11 mouse cellular contexts compared by ENCODE assay signal in the genomic region with DNA sequence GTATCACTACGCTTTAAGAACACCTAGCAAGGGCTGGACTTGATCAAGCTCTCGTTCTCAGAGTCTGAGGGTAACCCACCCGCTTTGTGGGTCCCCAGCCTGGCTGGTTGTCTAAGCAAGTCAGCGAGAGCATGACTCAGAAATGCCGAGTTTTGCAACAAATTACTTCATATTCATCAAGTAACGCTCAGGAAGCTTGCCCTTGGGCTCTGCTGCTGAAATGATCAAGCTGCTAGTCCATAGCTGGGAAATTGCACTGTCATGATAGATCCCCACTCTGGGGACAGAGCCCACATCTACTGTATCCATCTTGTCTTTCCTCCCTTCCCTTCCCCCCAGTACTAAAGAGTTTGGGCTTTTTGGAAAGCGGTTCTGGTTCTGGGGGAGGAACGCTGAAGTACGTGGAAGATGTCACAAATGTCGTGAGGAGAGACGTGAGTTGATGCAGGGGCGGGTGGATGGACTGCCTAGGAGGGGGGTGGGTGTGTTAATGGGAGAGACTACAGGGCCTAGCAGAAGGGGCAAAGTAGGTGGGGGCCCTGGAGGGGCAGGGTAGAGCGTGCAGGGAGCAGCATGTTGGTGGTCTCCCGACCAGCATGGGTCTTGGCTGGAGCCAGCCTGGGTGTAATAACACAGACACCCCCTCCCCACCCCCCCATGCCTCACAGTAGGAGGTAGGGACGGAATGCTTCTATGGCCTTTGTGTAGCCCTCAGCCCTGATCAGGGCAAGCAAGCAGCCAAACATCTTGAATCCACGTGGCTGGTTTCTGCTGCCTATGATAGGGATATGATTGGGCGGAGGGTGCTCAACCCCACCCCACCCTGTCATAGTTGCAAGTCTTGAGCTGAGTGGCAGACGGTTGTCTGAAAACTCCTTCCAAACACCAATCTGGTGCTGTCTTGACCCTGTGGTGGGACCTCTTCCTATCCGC. TPM values are rescaled to one million over a fixed set of nuclear protein-coding genes. Genes with fewer than 3 reads are reported as not detected.
DNase-seq lines count a peak whose midpoint lies in the region; ATAC-seq and TF ChIP-seq lines count a peak whose summit lies in the region.
"Had no signal": no experiment of that assay in that cellular context is flagged by ENCODE, and none has a peak within 500 bp of the region (broad histone marks: within the 10 kb centered on the region; RNA-seq: fewer than 3 reads in every experiment).

No protein-coding gene starts in this region.

- no peaks in the 10 kb centered on the region for H3K9me3 ChIP-seq in embryonic facial prominence, embryonic 13.5 days
- H3K9me3 ChIP-seq: midbrain, embryonic 15.5 days had no signal

- ATAC-seq in embryonic facial prominence, embryonic 13.5 days (ENCODE audit: insufficient number of reproducible peaks, insufficient read depth, low FRiP score, low TSS enrichment, low read depth): 0 out of 2 replicates have a peak, but pooled peaks have one; percentile 43
- ATAC-seq: midbrain, embryonic 15.5 days had no signal

- H3K27ac ChIP-seq in embryonic facial prominence, embryonic 13.5 days: no peak overlapping the region
- H3K27ac ChIP-seq: midbrain, embryonic 15.5 days had no signal

- DNase-seq in urinary bladder, postnatal 25 days (ENCODE audit: low spot score): peak; percentile 36
- DNase-seq in urinary bladder, postnatal 10 days (ENCODE audit: low spot score): no peak
- DNase-seq in lung, adult 2 months: peak; percentile 23
- peak; percentile 25 to 50 for DNase-seq in urinary bladder, postnatal 36 days (ENCODE audit: low spot score in 2 of 2)
- no peak for DNase-seq in left cerebral cortex, adult 18-20 months (ENCODE audit: low spot score in 2 of 2)
- DNase-seq in retina, postnatal 1 day: no peak
- DNase-seq in thymus, postnatal 36 days: no peak
- DNase-seq: right cerebral cortex, postnatal 25 days had no signal

- no peak overlapping the region for H3K4me3 ChIP-seq in embryonic facial prominence, embryonic 13.5 days
- no peak overlapping the region for H3K4me3 ChIP-seq in lung, adult 2 months (replicated peaks; ENCODE audit: extremely low read depth, low read depth, low read length)
- H3K4me3 ChIP-seq: erythroblast, embryonic 14.5 days; midbrain, embryonic 15.5 days had no signal

- no peaks in the 10 kb centered on the region for H3K36me3 ChIP-seq in embryonic facial prominence, embryonic 13.5 days
- H3K36me3 ChIP-seq: midbrain, embryonic 15.5 days had no signal

- WGBS in embryonic facial prominence, embryonic 13.5 days: 54% methylated on average over 19 of the region's 19 CpGs
- WGBS in lung, adult 2 months: 56% methylated on average over 19 of the region's 19 CpGs

- no peak for TF ChIP-seq POLR2A in lung, adult 2 months (IDR thresholded peaks at IDR 0.05; ENCODE audit: borderline replicate concordance, extremely low read depth, low read depth, low read length)

- H3K4me1 ChIP-seq in embryonic facial prominence, embryonic 13.5 days: peaks cover 10% of the 10 kb centered on the region; the same call in 1 of the 2 replicates
- no peaks in the 10 kb centered on the region for H3K4me1 ChIP-seq in lung, adult 2 months (ENCODE audit: control insufficient read depth, insufficient read depth, low read length)
- H3K4me1 ChIP-seq: midbrain, embryonic 15.5 days had no signal

- TF ChIP-seq CTCF in lung, adult 2 months (IDR thresholded peaks at IDR 0.05; ENCODE audit: insufficient read depth, low read length): no peak

- H3K9ac ChIP-seq in embryonic facial prominence, embryonic 13.5 days: no peak overlapping the region
- H3K9ac ChIP-seq: midbrain, embryonic 15.5 days had no signal

- H3K27me3 ChIP-seq in embryonic facial prominence, embryonic 13.5 days: no peaks in the 10 kb centered on the region; the same call in 1 of the 2 replicates
- H3K27me3 ChIP-seq: midbrain, embryonic 15.5 days had no signal

- no peak overlapping the region for H3K4me2 ChIP-seq in embryonic facial prominence, embryonic 13.5 days
- H3K4me2 ChIP-seq: midbrain, embryonic 15.5 days had no signal

RNA-seq across cellular contexts. Expression of gene Aire, which starts 11.5 kb away (rescaled TPM):
- 0.39 and 0.59 TPM in 2 replicates for polyA plus RNA-seq in embryonic facial prominence, embryonic 13.5 days (2015; fragmentation: Nextera tagmentation; extraction: Ambion mirVana)
- 0.09 and 0.16 TPM in 2 replicates for polyA plus RNA-seq in lung, adult 2 months (2012; rRNA removed)
- total RNA-seq in left cerebral cortex, adult 18-20 months (2021): under 1 TPM in 1 of 2 experiments, not detected in 1; 0.28 TPM
- polyA plus RNA-seq: erythroblast, embryonic 14.5 days had no signal

RNA-seq across cellular contexts. Expression of gene Dnmt3l, which starts 13.2 kb away (rescaled TPM):
- 0.44 and 0.56 TPM in 2 replicates for polyA plus RNA-seq in embryonic facial prominence, embryonic 13.5 days (2015; fragmentation: Nextera tagmentation; extraction: Ambion mirVana)
- polyA plus RNA-seq in lung, adult 2 months (2012; rRNA removed): 0.52 and 0.64 TPM in 2 replicates
- not detected for total RNA-seq in left cerebral cortex, adult 18-20 months (2021)
- polyA plus RNA-seq: erythroblast, embryonic 14.5 days; midbrain, embryonic 15.5 days had no signal

RNA-seq across cellular contexts. Expression of gene Icosl, which starts 14.2 kb away (rescaled TPM):
- polyA plus RNA-seq in embryonic facial prominence, embryonic 13.5 days (2015; fragmentation: Nextera tagmentation; extraction: Ambion mirVana): 3.0 and 4.4 TPM in 2 replicates
- 17.5 and 17.6 TPM in 2 replicates for polyA plus RNA-seq in lung, adult 2 months (2012; rRNA removed)
- total RNA-seq in left cerebral cortex, adult 18-20 months (2021): 1 to 10 TPM; 2.5 to 3.1 TPM

RNA-seq across cellular contexts. Expression of gene Pfkl, which starts 45.0 kb away (rescaled TPM):
- polyA plus RNA-seq in embryonic facial prominence, embryonic 13.5 days (2015; fragmentation: Nextera tagmentation; extraction: Ambion mirVana): 140 and 145 TPM in 2 replicates
- polyA plus RNA-seq in lung, adult 2 months (2012; rRNA removed): 55.8 and 70.0 TPM in 2 replicates
- total RNA-seq in left cerebral cortex, adult 18-20 months (2021): 100 to 1,000 TPM; 147 TPM

Comparison
In these comparisons a context has a peak if more than half of its experiments do, and no peak if none do; other contexts are left out.
1. DNase-seq: peak in urinary bladder, postnatal 25 days (single experiment), lung, adult 2 months (single experiment) and urinary bladder, postnatal 36 days (2 of 2); none in urinary bladder, postnatal 10 days (single experiment), left cerebral cortex, adult 18-20 months (0 of 2), retina, postnatal 1 day (single experiment) and thymus, postnatal 36 days (0 of 2).